Mouse (Mus musculus): Measurements from ENCODE around the gene March10.

DNA sequence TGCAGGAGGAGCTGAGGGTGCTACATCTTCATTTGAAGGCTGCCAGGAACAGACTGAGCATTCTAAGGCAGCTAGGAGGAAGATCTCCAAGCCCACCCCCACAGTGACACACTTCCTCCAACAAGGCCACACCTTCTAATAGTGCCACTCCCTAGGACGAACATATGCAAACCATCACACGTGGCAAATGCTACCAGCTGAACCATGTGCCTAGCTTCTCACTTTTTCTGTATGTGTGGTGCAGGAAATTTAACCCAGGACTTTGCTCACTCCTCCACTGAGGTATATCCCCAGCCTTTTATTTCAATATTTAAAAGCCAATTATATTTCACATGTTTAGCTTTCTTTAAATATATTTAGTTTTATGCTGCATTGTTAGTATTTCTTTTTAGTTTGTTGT lies 135.4 kb downstream of the March10 start:
- TF ChIP-seq ZNF384 (IDR thresholded peaks at IDR 0.05; ENCODE audit: low read depth, low read length) (no peak), CHD2 (IDR thresholded peaks at IDR 0.05; ENCODE audit: low read depth, low read length) (no peak)

All from ES-E14 (cell line).